Mouse (Mus musculus) liver, embryonic 14.5 days (tissue): ENCODE measurements around the gene Srxn1. TPM values are rescaled to one million over a fixed set of nuclear protein-coding genes. Genes with fewer than 3 reads are reported as not detected.
A peak's percentile ranks its signal among the peaks of the same experiment; 100 is the strongest.

Experiments
- ATAC-seq: fragments of 200-750 bp; cut with Nextera tagmentation; 2 replicates; pipeline ENCODE4 v1.8.0; 2017; ENCODE audit warnings: moderate number of reproducible peaks, mild to moderate bottlenecking, moderate library complexity; ENCODE audit not compliant: insufficient read depth
- DNase-seq, 3 experiments: peaks; one replicate each; pipeline ENCODE4 v3.0.0-alpha.2; 2012 to 2013; ENCODE audit warnings: low read depth in 3 of 3, low spot score in 3 of 3
- H3K27ac ChIP-seq: fragments of 300-500 bp; sonication (generic); 2 replicates; pipeline ENCODE4 v1.5.1; 2014; ENCODE audit warnings: moderate library complexity, mild to moderate bottlenecking, control low read depth, inconsistent platforms
- H3K27me3 ChIP-seq: fragments of 300-500 bp; sonication (generic); 2 replicates; pipeline ENCODE4 v1.6.1; 2014; ENCODE audit warnings: mild to moderate bottlenecking, low read length, moderate library complexity; ENCODE audit not compliant: control insufficient read depth, insufficient read depth
- H3K36me3 ChIP-seq: fragments of 300-500 bp; sonication (generic); replicated peaks from 2 replicates; pipeline ENCODE4 v1.6.1; 2014; ENCODE audit warnings: low read depth; ENCODE audit not compliant: control insufficient read depth, insufficient read depth
- H3K4me1 ChIP-seq, 2 experiments: fragments of 200-500 bp in 1 of 2; fragments of 300-500 bp in 1 of 2; sonication (generic) in 1 of 2; replicated peaks; 2 replicates each; pipeline ENCODE4 v1.6.1; 2012 to 2014; ENCODE audit warnings: antibody characterized with exemption in 1 of 2, inconsistent platforms in 1 of 2, low read length in 1 of 2; ENCODE audit not compliant: control insufficient read depth in 2 of 2, insufficient read depth in 2 of 2
- H3K4me2 ChIP-seq: fragments of 300-500 bp; sonication (generic); 2 replicates; pipeline ENCODE4 v1.6.1; 2014; ENCODE audit warnings: low read depth, mild to moderate bottlenecking, control low read depth, moderate library complexity
- H3K4me3 ChIP-seq, 2 experiments: fragments of 200-500 bp in 1 of 2; fragments of 300-500 bp in 1 of 2; sonication (generic) in 1 of 2; 2 replicates each; pipeline ENCODE4 v1.5.1; 2012 to 2014; ENCODE audit warnings: low read depth in 2 of 2, low read length in 2 of 2, mild to moderate bottlenecking in 2 of 2, control low read depth in 1 of 2, inconsistent platforms in 1 of 2, moderate library complexity in 1 of 2; ENCODE audit not compliant: insufficient read depth in 1 of 2
- H3K9ac ChIP-seq: fragments of 300-500 bp; sonication (generic); replicated peaks from 2 replicates; pipeline ENCODE4 v1.6.1; 2014; ENCODE audit warnings: mild to moderate bottlenecking, control low read depth, moderate library complexity
- H3K9me3 ChIP-seq: fragments of 300-500 bp; sonication (generic); 2 replicates; pipeline ENCODE4 v1.6.1; 2016; ENCODE audit warnings: low read length, mixed read lengths; ENCODE audit not compliant: control insufficient read depth
- CTCF ChIP-seq: IDR thresholded peaks from 2 replicates; pipeline ENCODE4 v1.5.1; 2016; ENCODE audit warnings: antibody characterized with exemption, low read depth, control low read depth
- EP300 ChIP-seq: IDR thresholded peaks from 2 replicates; pipeline ENCODE4 v1.6.1; 2016; ENCODE audit warnings: antibody characterized with exemption, low read depth
- WGBS: fragments of 180-500 bp; shearing (Covaris S2); extraction: QIAGEN DNeasy Blood & Tissue Kit; methylation state at CpG from one replicate; pipeline ENCODE4 v1.1.7; 2014; ENCODE audit not compliant: insufficient replicate concordance; 5-methylcytosine and 5-hydroxymethylcytosine counted together
- polyA plus RNA-seq, 2 experiments: library from polyadenylated mRNA; depleted of rRNA in 1 of 2; stranded (reverse) in 1 of 2; unstranded in 1 of 2; fragments of >200 nt; fragmentation: Nextera tagmentation in 1 of 2; extraction: Ambion mirVana in 1 of 2; gene quantifications; 2 replicates each; pipeline versions ENCODE4 v1.2.1 to v1.2.3; 2012 to 2014

Gene Srxn1
- polyA plus RNA-seq, 2 experiments = 10.6 to 13.3 TPM

GRCm38 (mm10) chr2:152108702-152109101, 3.4 kb downstream of the Srxn1 start:
- Histone ChIP-seq H3K4me3 (no peak overlapping the region), H3K36me3 (peaks cover 4% of the 10 kb centered on the region), H3K27me3 (no peaks in the 10 kb centered on the region), H3K4me2 (no peak overlapping the region), H3K4me1 (peaks cover 8 to 14% of the 10 kb centered on the region in 2 experiments; a peak in 3 of 4 replicates), H3K9ac (no peak overlapping the region), H3K27ac (no peak overlapping the region), H3K9me3 (no peaks in the 10 kb centered on the region)
- DNase-seq (no peak), ATAC-seq (no peak)
- no peak for TF ChIP-seq EP300
- TF ChIP-seq CTCF = no peak
- WGBS = 75% methylated on average over 7 of the region's 7 CpGs

- Histone ChIP-seq H3K27me3 (no peaks in the 10 kb centered on the region; the same call in 1 of the 2 replicates), H3K4me2 (no peak overlapping the region), H3K27ac (no peak overlapping the region), H3K9ac (no peak overlapping the region), H3K36me3 (peaks cover 4% of the 10 kb centered on the region), H3K4me1 (peaks cover 8 to 14% of the 10 kb centered on the region in 2 experiments), H3K9me3 (no peaks in the 10 kb centered on the region), H3K4me3 (no peak overlapping the region)
- TF ChIP-seq EP300 (no peak), CTCF (no peak)
- WGBS = 80% methylated on average over 5 of the region's 5 CpGs
- ATAC-seq (no peak), DNase-seq (no peak)
These were observed 4.1 kb downstream of the Srxn1 start for GRCm38 (mm10) chr2:152109386-152109785.

GRCm38 (mm10) chr2:152111311-152111710, 6.0 kb downstream of the Srxn1 start:
- Histone ChIP-seq H3K4me3 (no peak overlapping the region), H3K36me3 (peaks cover 4% of the 10 kb centered on the region), H3K4me1 (peaks cover 3 to 14% of the 10 kb centered on the region in 2 experiments), H3K27me3 (no peaks in the 10 kb centered on the region; the same call in 1 of the 2 replicates), H3K4me2 (no peak overlapping the region), H3K27ac (no peak overlapping the region), H3K9ac (no peak overlapping the region), H3K9me3 (no peaks in the 10 kb centered on the region)
- DNase-seq (no peak), ATAC-seq (no peak)
- 58% methylated on average over 2 of the region's 2 CpGs for WGBS
- TF ChIP-seq EP300 = no peak

- Histone ChIP-seq H3K9ac (no peak overlapping the region), H3K4me3 (no peak overlapping the region), H3K9me3 (no peaks in the 10 kb centered on the region), H3K4me2 (no peak overlapping the region), H3K27ac (no peak overlapping the region), H3K4me1 (peaks cover 3 to 11% of the 10 kb centered on the region in 2 experiments), H3K36me3 (peaks cover 4% of the 10 kb centered on the region), H3K27me3 (no peaks in the 10 kb centered on the region; the same call in 1 of the 2 replicates)
- WGBS = 8% methylated on average over 7 of the region's 7 CpGs
- ATAC-seq = peak; percentile 80
- DNase-seq = peak; percentile 78 to 84 (median 83)
- TF ChIP-seq EP300 (no peak), CTCF (peak; percentile 100)
These were observed 6.6 kb downstream of the Srxn1 start for GRCm38 (mm10) chr2:152111920-152112319.

- Histone ChIP-seq H3K4me3 (no peak overlapping the region), H3K9me3 (no peaks in the 10 kb centered on the region), H3K4me2 (no peak overlapping the region), H3K27me3 (no peaks in the 10 kb centered on the region; the same call in 1 of the 2 replicates), H3K9ac (no peak overlapping the region), H3K27ac (no peak overlapping the region), H3K36me3 (peaks cover 4% of the 10 kb centered on the region), H3K4me1 (peaks cover 7 to 16% of the 10 kb centered on the region in 2 experiments)
- no peak for ATAC-seq
- DNase-seq = no peak
- no peak for TF ChIP-seq EP300
- TF ChIP-seq CTCF = no peak
- 68% methylated on average over 5 of the region's 5 CpGs for WGBS
These were observed 7.2 kb downstream of the Srxn1 start for GRCm38 (mm10) chr2:152112490-152112889.
